Mouse (Mus musculus) heart, adult 10 weeks (tissue): ENCODE data around the gene Fam126a. TPM values are rescaled to one million over a fixed set of nuclear protein-coding genes. Genes with fewer than 3 reads are reported as not detected.

Experiments used
- polyA plus RNA-seq: library from polyadenylated mRNA; stranded (reverse); fragments of 350-450 nt; fragmentation: Illumina TruSeq; extraction: RNeasy Lipid Tissue Mini Kit (QIAGEN cat#74804); gene quantifications from one replicate; pipeline ENCODE4 v1.2.3, GENCODE M21; 2014; ENCODE audit warnings: low read depth, low replicate concordance

Gene Fam126a
- 32.6 TPM for polyA plus RNA-seq

DNA sequence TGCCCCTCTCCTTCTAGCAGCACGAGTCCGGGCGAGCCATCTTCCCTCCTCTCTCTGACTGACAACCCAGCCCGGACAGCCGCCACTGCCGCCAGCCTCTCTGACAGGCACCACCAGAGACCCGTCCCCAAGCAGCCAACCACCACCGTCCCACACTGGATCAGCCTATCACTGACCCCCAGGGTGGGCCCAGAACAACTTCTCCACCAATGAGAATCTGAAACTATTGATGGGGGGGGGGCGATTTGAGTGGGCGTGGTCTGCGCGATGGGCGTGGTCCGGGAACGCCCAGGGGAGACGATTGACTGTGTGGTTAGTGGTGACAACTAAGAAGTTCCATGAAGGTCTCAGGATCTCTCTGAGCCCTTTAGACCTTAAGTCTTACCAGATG is at the start of gene Fam126a:
Gene Fam126a, minus strand, starts transcription at position 112 of the 391 bp plus-strand sequence.

Other genes starting within 250 kb of the Fam126a start
- 11.4 TPM for gene Pus7, start 247.0 kb downstream of the Fam126a start, polyA plus RNA-seq
- 11.9 TPM for gene Rint1, start 243.0 kb downstream of the Fam126a start, polyA plus RNA-seq
- 107 TPM for gene Tomm7, start 186.5 kb downstream of the Fam126a start, polyA plus RNA-seq
- gene Klhl7, start 69.9 kb upstream of the Fam126a start, polyA plus RNA-seq = 48.9 TPM
- 6.8 TPM for gene Nupl2, start 134.3 kb upstream of the Fam126a start, polyA plus RNA-seq